Mouse (Mus musculus): ENCODE data around the gene Rasa2. TPM values are rescaled to one million over a fixed set of nuclear protein-coding genes. Genes with fewer than 3 reads are reported as not detected.

Rasa2 gene
- total RNA-seq, 2 experiments from 2014 or later: 13.8 to 15.8 TPM

GRCm38 (mm10) chr9:96639451-96639850, 8.0 kb upstream of the Rasa2 start:
- no peak for DNase-seq

- DNase-seq: peak in 1 of 2 experiments; percentile 4
These were observed 7.1 kb upstream of the Rasa2 start for GRCm38 (mm10) chr9:96638508-96638907.

GRCm38 (mm10) chr9:96637157-96637548, 5.7 kb upstream of the Rasa2 start:
- DNase-seq: no peak

GRCm38 (mm10) chr9:96636423-96637156, 5.2 kb upstream of the Rasa2 start:
- DNase-seq: no peak

- DNase-seq: no peak
These were observed 4.5 kb upstream of the Rasa2 start for GRCm38 (mm10) chr9:96635899-96636298.

- DNase-seq: no peak
These were observed 3.8 kb upstream of the Rasa2 start for GRCm38 (mm10) chr9:96635176-96635575.

GRCm38 (mm10) chr9:96633771-96634170, 2.4 kb upstream of the Rasa2 start:
- DNase-seq: no peak

- DNase-seq: no peak
These were observed 1.3 kb upstream of the Rasa2 start for GRCm38 (mm10) chr9:96632756-96633155.

GRCm38 (mm10) chr9:96632073-96632690, 765 bp upstream of the Rasa2 start:
- no peak for DNase-seq

GRCm38 (mm10) chr9:96630571-96631388, 637 bp downstream of the Rasa2 start:
- DNase-seq: peak; percentile 70 to 77

- DNase-seq: no peak
These were observed 2.3 kb downstream of the Rasa2 start for GRCm38 (mm10) chr9:96629151-96629550.

GRCm38 (mm10) chr9:96627557-96628085, 3.8 kb downstream of the Rasa2 start:
- no peak for DNase-seq

GRCm38 (mm10) chr9:96627042-96627441, 4.4 kb downstream of the Rasa2 start:
- no peak for DNase-seq

GRCm38 (mm10) chr9:96618448-96619176, 12.8 kb downstream of the Rasa2 start:
- DNase-seq: no peak

GRCm38 (mm10) chr9:96612297-96612696, 19.1 kb downstream of the Rasa2 start:
- no peak for DNase-seq

GRCm38 (mm10) chr9:96611693-96612293, 19.6 kb downstream of the Rasa2 start:
- no peak for DNase-seq

GRCm38 (mm10) chr9:96610813-96611212, 20.6 kb downstream of the Rasa2 start:
- no peak for DNase-seq

- DNase-seq: no peak
These were observed 28.0 kb downstream of the Rasa2 start for GRCm38 (mm10) chr9:96603416-96603815.

GRCm38 (mm10) chr9:96597899-96598298, 33.5 kb downstream of the Rasa2 start:
- no peak for DNase-seq

GRCm38 (mm10) chr9:96592670-96593600, 38.5 kb downstream of the Rasa2 start:
- DNase-seq: no peak
